Mouse (Mus musculus): Measurements from ENCODE around the gene Dmtf1. TPM values are rescaled to one million over a fixed set of nuclear protein-coding genes. Genes with fewer than 3 reads are reported as not detected.

Gene Dmtf1
- polyA plus RNA-seq, 1 experiment from 2014 or later, result 65.2 TPM

DNA sequence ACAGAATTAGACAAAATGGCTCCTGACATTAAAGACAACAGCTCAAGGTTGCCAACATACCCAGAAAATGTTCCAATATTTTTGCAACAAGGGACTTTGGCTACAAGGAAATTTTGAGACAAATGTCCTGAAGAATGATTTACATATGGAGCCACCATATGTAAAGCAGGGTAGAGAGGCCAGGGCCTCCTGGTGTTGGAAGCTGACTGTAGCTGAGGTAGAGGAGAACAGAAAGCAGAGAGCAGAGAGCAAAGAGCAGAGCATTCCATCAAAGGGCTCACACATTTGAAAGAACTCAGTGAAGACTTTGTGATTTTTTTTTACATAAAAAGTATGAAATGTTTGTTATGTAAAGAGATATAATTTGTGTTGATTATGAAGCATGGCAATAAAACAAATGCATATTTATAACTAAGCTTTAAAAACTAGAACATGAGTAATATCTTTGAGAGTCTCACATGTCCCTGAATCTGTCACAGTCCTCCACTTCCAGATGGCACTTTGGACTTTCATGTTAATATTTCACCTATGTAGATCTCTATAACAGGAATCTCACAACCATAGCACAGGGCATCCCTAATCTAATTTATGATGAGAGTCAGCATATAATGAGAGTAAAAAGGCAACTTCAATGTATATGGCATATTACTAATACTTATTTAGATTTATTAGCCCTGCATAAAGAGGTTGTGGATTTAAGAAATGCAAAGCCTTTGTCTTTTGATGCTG, 81.6 kb downstream of the Dmtf1 start:
- ATAC-seq (ENCODE audit: insufficient number of reproducible peaks, low FRiP score, low TSS enrichment, low read depth) (no peak), DNase-seq (ENCODE audit: low spot score) (no peak)
- no peak overlapping the region for H3K4me2 ChIP-seq (ENCODE audit: low read depth, severe bottlenecking)
- H3K9me3 ChIP-seq (ENCODE audit: control insufficient read depth, low read length), result no peaks in the 10 kb centered on the region
- no peaks in the 10 kb centered on the region for H3K36me3 ChIP-seq (ENCODE audit: control insufficient read depth, insufficient read depth, low read length)
- no peak overlapping the region for H3K27ac ChIP-seq (replicated peaks; ENCODE audit: low read depth, low read length)
- no peaks in the 10 kb centered on the region for H3K27me3 ChIP-seq (ENCODE audit: control insufficient read depth, insufficient read depth, low read length)
- H3K4me3 ChIP-seq (ENCODE audit: low read depth, low read length), result no peak overlapping the region
- no peak overlapping the region for H3K9ac ChIP-seq (ENCODE audit: low read length)
- H3K4me1 ChIP-seq (ENCODE audit: control insufficient read depth, insufficient read depth, low read length), result no peaks in the 10 kb centered on the region

DNA sequence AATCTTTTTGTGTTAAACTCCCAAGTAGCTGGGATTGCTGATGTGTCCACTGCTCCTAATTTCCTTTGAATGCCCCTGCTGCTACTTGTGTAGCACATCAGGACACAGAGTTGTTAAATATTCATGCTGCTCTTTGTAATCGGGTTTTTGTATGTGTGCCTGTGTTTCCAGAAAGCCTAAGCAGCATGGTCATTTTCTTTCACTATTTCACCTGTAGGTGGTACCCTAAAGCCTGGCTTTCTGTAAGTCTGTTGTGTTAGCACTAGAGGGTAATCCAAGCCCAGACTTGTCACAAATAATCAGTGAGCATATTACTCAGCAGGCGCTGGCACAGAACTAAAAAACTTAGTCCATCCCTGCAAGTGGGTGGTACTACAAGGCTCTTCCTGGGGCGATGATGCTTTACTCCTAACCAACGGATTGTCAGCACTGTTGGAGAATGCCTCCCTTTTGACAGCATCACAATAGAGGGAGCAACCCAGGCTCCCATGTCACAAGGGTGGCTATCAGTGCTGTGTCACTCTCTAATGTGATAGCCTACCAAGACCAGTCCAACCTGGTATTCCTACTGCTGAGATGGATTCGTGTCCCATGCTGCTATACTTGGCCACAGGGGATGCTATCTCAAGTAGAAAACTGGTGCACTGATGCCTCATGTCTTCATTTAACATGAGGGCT, 88.3 kb downstream of the Dmtf1 start:
- ATAC-seq (ENCODE audit: insufficient number of reproducible peaks, low FRiP score, low TSS enrichment, low read depth), result no peak

DNA sequence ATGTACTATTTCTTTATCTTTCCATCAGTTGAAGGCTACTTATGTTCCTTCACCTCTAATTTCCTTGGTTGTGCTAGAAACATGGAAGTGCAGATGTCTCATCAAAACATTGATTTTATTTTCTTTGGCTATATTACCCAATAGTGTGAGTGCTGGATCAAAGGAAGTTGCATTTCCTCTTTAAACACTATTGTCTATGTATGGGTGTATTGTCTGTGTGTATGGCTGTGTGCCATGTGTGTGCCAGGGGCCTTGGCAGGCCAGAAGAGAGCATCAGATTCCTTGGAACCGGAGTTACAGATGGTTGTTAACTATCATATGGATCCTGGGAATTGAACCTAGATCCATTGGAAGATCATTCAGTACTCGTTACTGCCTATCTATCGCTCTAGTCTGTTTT, 90.2 kb downstream of the Dmtf1 start:
- Histone ChIP-seq H3K4me2 (ENCODE audit: low read depth, severe bottlenecking) (no peak overlapping the region), H3K9ac (ENCODE audit: low read length) (no peak overlapping the region), H3K27ac (replicated peaks; ENCODE audit: low read depth, low read length) (no peak overlapping the region), H3K4me3 (ENCODE audit: low read depth, low read length) (no peak overlapping the region), H3K9me3 (ENCODE audit: control insufficient read depth, low read length) (no peaks in the 10 kb centered on the region), H3K4me1 (ENCODE audit: control insufficient read depth, insufficient read depth, low read length) (no peaks in the 10 kb centered on the region), H3K27me3 (ENCODE audit: control insufficient read depth, insufficient read depth, low read length) (no peaks in the 10 kb centered on the region), H3K36me3 (ENCODE audit: control insufficient read depth, insufficient read depth, low read length) (no peaks in the 10 kb centered on the region)
- DNase-seq (ENCODE audit: low spot score) (no peak), ATAC-seq (ENCODE audit: insufficient number of reproducible peaks, low FRiP score, low TSS enrichment, low read depth) (no peak)
- WGBS, result 94% methylated on average over 3 of the region's 3 CpGs

More for the DNA sequence above, 88.3 kb downstream of the Dmtf1 start:
- Histone ChIP-seq H3K27ac (replicated peaks; ENCODE audit: low read depth, low read length) (no peak overlapping the region), H3K4me1 (ENCODE audit: control insufficient read depth, insufficient read depth, low read length) (no peaks in the 10 kb centered on the region), H3K9ac (ENCODE audit: low read length) (no peak overlapping the region), H3K36me3 (ENCODE audit: control insufficient read depth, insufficient read depth, low read length) (no peaks in the 10 kb centered on the region), H3K27me3 (ENCODE audit: control insufficient read depth, insufficient read depth, low read length) (no peaks in the 10 kb centered on the region), H3K9me3 (ENCODE audit: control insufficient read depth, low read length) (no peaks in the 10 kb centered on the region), H3K4me3 (ENCODE audit: low read depth, low read length) (no peak overlapping the region), H3K4me2 (ENCODE audit: low read depth, severe bottlenecking) (no peak overlapping the region)
- DNase-seq (ENCODE audit: low spot score), result no peak
- WGBS, result 69% methylated on average over 5 of the region's 5 CpGs

DNA sequence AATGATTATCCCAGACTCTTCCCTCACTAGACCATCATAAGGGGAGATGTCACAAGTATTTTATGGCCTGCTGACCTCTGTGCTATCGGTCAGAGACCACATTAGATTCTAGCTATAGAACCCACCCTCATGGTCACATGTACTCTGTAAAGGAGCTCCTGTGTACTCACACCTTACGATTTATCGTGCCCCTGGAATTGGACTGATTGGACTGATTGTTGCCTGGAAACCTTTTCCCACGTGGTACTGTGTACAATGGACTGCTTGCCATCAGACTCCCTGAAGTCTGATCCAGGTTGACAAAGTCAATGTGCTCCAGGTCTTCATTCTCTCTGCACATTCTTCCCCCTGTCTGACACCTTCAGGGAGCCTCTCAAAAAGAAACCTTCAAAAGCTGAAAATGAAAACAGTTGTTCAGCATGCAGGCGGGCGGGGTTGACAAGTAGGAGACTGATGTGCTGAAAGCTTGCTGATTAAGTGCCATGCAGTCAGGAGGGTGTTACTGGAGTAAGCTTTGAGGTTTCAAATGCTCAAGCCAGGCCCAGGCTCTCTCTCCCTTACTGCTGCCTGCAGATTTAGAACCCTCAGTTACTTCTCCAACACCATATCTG, 91.9 kb downstream of the Dmtf1 start:
- WGBS, result 61% methylated on average over 6 of the region's 6 CpGs
- H3K4me2 ChIP-seq (ENCODE audit: low read depth, severe bottlenecking), result no peak overlapping the region
- no peaks in the 10 kb centered on the region for H3K27me3 ChIP-seq (ENCODE audit: control insufficient read depth, insufficient read depth, low read length)
- H3K9ac ChIP-seq (ENCODE audit: low read length), result no peak overlapping the region
- ATAC-seq (ENCODE audit: insufficient number of reproducible peaks, low FRiP score, low TSS enrichment, low read depth) (no peak), DNase-seq (ENCODE audit: low spot score) (no peak)
- H3K4me3 ChIP-seq (ENCODE audit: low read depth, low read length), result no peak overlapping the region
- no peaks in the 10 kb centered on the region for H3K4me1 ChIP-seq (ENCODE audit: control insufficient read depth, insufficient read depth, low read length)
- no peaks in the 10 kb centered on the region for H3K36me3 ChIP-seq (ENCODE audit: control insufficient read depth, insufficient read depth, low read length)
- no peaks in the 10 kb centered on the region for H3K9me3 ChIP-seq (ENCODE audit: control insufficient read depth, low read length)
- no peak overlapping the region for H3K27ac ChIP-seq (replicated peaks; ENCODE audit: low read depth, low read length)

DNA sequence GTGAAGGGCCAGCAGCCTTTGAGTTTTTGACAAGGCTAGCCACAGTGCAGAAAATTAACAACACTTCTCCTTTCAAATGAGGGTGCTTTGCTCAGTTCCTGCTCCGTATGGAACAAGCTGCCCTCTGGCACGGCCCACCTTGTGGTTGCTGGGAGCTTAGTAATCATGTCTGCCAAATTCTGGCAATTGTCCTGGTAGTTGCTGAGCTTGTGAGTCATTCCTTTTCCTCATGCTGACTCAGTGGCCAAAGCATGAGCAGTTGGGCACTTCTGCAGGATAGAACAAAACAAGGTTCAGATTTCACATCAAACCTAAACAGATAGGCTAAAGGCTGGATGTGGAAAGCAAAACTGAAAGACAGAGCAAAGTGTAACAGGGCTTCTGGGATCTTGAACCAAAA, 92.7 kb downstream of the Dmtf1 start:
- H3K27ac ChIP-seq (replicated peaks; ENCODE audit: low read depth, low read length), result no peak overlapping the region
- no peak overlapping the region for H3K4me3 ChIP-seq (ENCODE audit: low read depth, low read length)
- no peaks in the 10 kb centered on the region for H3K9me3 ChIP-seq (ENCODE audit: control insufficient read depth, low read length)
- H3K9ac ChIP-seq (ENCODE audit: low read length), result no peak overlapping the region
- H3K4me2 ChIP-seq (ENCODE audit: low read depth, severe bottlenecking), result no peak overlapping the region
- no peaks in the 10 kb centered on the region for H3K36me3 ChIP-seq (ENCODE audit: control insufficient read depth, insufficient read depth, low read length)
- ATAC-seq (ENCODE audit: insufficient number of reproducible peaks, low FRiP score, low TSS enrichment, low read depth) (no peak), DNase-seq (ENCODE audit: low spot score) (no peak)
- no peaks in the 10 kb centered on the region for H3K4me1 ChIP-seq (ENCODE audit: control insufficient read depth, insufficient read depth, low read length)
- no peaks in the 10 kb centered on the region for H3K27me3 ChIP-seq (ENCODE audit: control insufficient read depth, insufficient read depth, low read length)
- 73% methylated on average over 2 of the region's 2 CpGs for WGBS

Other genes starting within 250 kb of the Dmtf1 start
- 46.0 and 49.0 TPM in 2 replicates for gene Crot, start 164.5 kb downstream of the Dmtf1 start, polyA plus RNA-seq (2014; fragmentation: Nextera tagmentation; extraction: Ambion mirVana)
- 20.9 and 24.2 TPM in 2 replicates for gene Tmem243, start 61.1 kb downstream of the Dmtf1 start, polyA plus RNA-seq (2014; fragmentation: Nextera tagmentation; extraction: Ambion mirVana)
- gene 9330182L06Rik, start 104.3 kb upstream of the Dmtf1 start, polyA plus RNA-seq (2014; fragmentation: Nextera tagmentation; extraction: Ambion mirVana), result 2.4 and 2.7 TPM in 2 replicates

Data from limb, embryonic 11.5 days (tissue).